Mouse (Mus musculus): ENCODE results near the gene Olfr1272. TPM values are rescaled to one million over a fixed set of nuclear protein-coding genes. Genes with fewer than 3 reads are reported as not detected.
"Not testable (repeated sequence)": the region's sequence is repeated elsewhere in the genome, so short reads cannot be mapped to it uniquely, and the experiment has no call there.

The Olfr1272 gene
- total RNA-seq (2021): not detected
- long read RNA-seq, experiment 1: 0 reads
- long read RNA-seq, experiment 2: 0 reads

DNA sequence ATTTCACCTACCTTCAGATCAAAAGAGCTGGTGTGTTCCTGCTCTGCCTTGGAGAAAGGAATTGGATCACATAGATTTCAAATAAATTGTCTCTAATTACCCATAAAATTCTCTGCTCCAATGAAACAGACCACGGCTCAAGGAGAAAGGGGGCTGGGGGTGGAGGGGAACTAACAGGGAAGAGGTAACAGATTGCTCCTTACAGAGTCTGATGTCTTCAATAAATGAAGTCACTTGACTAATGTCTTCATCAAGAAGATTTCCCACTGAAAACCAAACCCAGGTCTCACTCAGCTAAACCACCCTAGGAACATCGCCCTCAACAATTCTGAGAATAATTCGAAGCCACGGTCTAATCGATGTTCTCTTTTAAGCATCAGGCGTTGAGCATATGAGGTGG lies at the start of gene Olfr1272:
Olfr1272 (minus strand) TSS at position 101 of the 400 bp plus-strand sequence.
- DNase-seq: no peak

DNA sequence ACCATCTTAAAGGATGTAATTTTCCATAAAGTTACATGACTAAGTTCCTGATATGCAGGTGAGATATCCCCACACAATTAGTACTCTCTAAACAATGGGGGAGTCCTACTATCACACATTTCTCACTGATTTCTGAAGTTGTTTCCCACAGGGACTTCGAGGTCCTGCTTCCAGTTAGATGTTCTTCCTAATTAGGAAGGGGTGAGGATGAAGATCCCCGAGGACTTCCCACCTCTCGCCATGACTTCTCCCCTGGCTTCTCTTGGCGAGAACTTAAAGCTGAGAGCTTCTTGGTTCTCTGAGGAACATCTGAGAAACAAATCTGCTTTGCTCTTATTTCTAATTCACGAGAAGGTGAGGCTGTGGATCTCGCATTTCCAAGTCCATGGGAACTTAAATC lies 29.3 kb upstream of the Olfr1272 start, which contains the start of gene Gm13769:
Gm13769 (plus strand) TSS at position 301 of the 400 bp plus-strand sequence.
- not testable (repeated sequence) for DNase-seq

DNA sequence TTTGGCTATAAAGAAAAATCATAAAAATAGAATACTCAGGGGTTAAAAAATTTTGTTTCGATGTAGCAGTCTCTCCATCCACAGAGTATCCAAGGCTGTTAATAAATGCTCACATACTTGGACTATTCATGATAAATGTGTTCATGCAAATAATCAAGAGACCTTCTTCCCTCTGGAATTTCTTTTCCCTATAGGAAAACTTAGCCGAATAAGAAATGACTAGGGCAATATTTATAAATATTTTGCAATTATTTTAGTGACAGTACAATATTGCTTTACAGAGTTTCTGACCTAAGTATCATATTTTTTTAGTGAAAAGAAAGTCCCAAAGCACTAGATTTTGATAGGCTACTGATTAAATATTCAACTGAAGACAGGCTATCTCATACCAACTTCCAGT lies 21.7 kb downstream of the Olfr1272 start, which contains the start of gene Olfr1271:
Olfr1271 (minus strand) TSS at position 101 of the 400 bp plus-strand sequence.
- DNase-seq: no peak

- DNase-seq: no peak
Observed at GRCm38 (mm10) chr2:90257492-90257891, 35.1 kb downstream of the Olfr1272 start, which contains the start of gene Olfr142. Gene Olfr142 (minus strand): TSS chr2:90257592.

Other genes with a start within 250 kb of the Olfr1272 start
- gene Olfr140, start 229.2 kb downstream of the Olfr1272 start, total RNA-seq (2021): not detected
- gene Olfr1269, start 171.4 kb downstream of the Olfr1272 start, total RNA-seq (2021): not detected
- not detected for gene Olfr32, start 150.5 kb downstream of the Olfr1272 start, total RNA-seq (2021)
- not detected for gene Olfr1270, start 139.8 kb downstream of the Olfr1272 start, total RNA-seq (2021)
- gene Olfr1506, start 68.3 kb downstream of the Olfr1272 start, total RNA-seq (2021): not detected
- not detected for gene Olfr142, start 35.2 kb downstream of the Olfr1272 start, total RNA-seq (2021)
- gene Olfr1271, start 21.8 kb downstream of the Olfr1272 start, total RNA-seq (2021): not detected
- under 1 TPM in 1 of 2 experiments, not detected in 1; 0.15 TPM for gene Gm13769, start 29.4 kb upstream of the Olfr1272 start, total RNA-seq (2021)
- not detected for gene Olfr1274-ps, start 105.8 kb upstream of the Olfr1272 start, total RNA-seq (2021)

Measured in adrenal gland, postnatal 10 days (tissue).